Mouse (Mus musculus) kidney, adult 2 months (tissue): ENCODE data around the gene Mia.

Experiments used
- CTCF ChIP-seq: fragments of 200-500 bp; conservative IDR thresholded peaks from 2 replicates; pipeline ENCODE4 v1.5.1; 2011; ENCODE audit warnings: low read depth, mild to moderate bottlenecking, control low read depth, low read length, moderate library complexity, mixed read lengths; ENCODE audit not compliant: insufficient read depth, insufficient read length
- POLR2A ChIP-seq: fragments of 200-500 bp; IDR thresholded peaks from one replicate; pipeline ENCODE4 v1.6.1; 2011; ENCODE audit warnings: low read depth, low read length, control low read depth

DNA sequence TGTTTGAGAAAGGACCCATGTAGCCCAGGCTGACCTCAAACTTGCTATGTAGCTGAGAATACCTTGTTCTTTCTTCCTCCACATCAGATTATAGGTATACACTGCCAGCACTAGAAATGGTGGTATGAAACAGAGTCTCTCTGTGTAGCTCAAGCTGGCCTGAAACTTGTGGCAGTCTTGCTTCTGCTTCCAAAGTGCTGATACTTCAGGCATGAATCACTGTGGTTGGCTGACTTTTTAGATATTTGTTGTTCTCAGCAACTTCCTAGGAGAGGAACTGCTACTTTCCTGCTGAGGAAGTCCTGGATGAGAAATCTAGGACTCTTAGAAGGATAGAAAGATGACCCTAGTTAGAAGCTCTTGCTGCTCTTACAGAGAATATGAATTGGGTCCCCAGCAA lies 17.4 kb upstream of the Mia start:
- TF ChIP-seq CTCF = no peak
- TF ChIP-seq POLR2A = no peak
